Mouse (Mus musculus) frontal cortex, postnatal 14 days (tissue): ENCODE data around the gene Lyz1.
"Not testable (repeated sequence)": the region's sequence is repeated elsewhere in the genome, so short reads cannot be mapped to it uniquely, and the experiment has no call there.

Source experiments
- DNase-seq, 2 experiments: peaks; one replicate each; pipeline ENCODE4 v3.0.0; 2022; ENCODE audit warnings: low spot score in 2 of 2

Lyz1 gene

DNA sequence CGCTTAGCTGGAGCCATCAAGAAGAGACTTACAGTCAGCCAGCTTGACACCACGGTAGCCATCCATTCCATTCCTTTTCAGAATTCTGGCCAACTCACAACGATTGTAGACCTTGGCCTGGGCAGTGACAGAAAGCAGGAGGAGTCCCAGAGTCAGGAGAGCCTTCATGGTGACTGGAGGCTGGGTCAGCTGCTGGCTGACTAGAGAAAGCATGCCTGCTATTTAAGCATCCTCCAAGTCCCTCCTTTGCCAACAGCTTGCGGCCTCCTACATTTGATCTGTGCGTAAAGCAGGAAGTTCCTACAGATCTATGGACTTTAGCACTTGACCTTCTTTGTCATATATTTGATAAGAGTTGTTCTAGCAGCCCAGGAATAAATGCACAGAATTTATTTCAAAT is at the start of gene Lyz1:
Lyz1 (minus strand) TSS at position 198 of the 400 bp plus-strand sequence.
- DNase-seq = no peak

DNA sequence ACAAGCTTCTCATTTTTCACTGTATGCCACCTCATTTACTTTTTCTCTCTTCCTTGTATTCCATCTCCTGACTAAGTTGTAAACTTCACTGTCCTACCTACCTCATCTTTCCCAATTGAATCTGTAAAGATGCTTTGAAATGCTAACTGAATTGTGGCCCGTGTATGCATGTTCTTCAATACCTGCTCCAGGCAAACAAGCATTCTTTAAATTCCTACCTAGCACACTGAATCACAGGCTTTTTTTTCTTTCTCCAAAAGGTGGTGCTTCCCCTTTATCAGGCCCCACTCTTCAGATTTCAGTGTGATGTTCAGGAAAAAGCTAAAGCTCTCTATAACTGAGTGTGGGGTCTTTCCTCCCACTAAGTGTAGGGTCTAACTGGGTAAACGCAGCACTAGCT is 49.7 kb upstream of the Lyz1 start:
- DNase-seq = no peak

DNA sequence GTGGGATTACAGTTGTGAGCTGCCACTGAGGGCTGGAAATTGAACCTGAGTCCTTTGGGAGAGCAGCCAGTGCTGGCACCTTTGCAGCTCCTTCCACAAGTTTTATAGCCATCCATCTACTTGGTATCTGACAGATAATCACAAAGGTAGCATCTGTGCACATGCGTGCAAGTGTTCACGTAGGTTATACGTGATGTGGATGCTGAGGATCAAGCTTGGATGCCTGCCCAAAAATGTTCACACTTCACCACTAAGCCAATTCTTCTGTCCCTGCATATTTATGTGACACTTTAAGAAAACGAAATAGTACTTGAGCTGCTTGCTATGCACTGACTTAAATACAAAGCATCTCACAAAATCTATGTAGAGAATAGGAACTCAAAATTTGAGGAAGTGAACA is 48.4 kb upstream of the Lyz1 start:
- no peak for DNase-seq

DNA sequence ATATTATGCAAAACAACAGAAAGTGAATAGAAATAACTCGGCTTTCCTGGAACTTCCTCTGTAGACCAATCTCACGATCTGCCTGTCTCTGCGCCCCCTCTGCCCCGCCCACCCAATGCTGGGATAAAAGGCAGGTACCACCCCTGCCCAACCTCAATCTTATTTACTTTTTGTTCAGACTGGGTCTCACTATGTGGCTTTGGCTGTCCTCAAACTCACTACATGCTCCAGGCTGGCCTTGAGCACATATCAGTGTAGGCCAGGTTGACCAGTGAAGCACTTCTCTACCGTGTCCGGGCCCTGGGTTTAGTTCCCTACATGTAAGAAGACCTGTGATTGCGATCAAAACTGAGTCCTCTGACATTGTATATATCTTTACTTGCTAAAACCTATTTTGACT is 46.6 kb upstream of the Lyz1 start:
- DNase-seq = no peak

DNA sequence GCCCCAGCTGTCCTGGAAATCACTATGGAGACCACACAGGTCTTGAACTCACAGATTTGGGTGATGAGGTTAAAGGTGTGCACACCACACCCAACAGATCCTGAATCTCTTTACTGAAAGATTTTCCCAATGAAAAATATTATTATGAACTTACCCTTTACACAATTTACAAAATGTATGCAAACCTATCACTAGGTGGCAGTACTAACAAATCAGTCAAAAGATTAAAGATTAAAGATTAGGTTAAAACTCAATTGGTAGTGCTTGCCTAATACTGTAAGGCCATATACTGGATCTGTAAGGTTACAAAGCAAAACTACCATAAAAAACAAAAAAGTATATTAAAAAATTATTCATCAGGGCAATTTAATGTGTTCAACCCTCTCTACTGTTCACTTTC is 45.3 kb upstream of the Lyz1 start:
- no peak for DNase-seq

DNA sequence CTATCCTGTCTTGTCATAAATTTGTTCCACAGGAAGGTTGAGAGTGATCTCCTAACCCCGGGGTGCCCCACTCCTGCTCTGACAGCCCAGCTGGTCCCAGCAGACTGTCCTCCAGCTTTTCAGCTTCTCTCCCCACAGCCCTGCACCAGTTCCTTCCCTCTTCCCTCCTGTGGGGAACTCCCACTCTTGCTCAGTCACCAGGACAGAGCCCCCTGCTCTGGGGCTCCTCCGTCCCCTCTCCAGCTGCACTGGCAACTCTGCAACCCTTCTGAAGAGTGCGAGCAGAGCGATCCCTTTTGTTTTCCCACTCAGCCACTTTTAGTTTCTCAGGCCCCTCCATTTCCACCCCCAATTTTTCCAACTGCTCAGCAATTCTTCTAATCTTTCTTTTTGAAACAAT is 43.0 kb upstream of the Lyz1 start:
- no peak for DNase-seq

DNA sequence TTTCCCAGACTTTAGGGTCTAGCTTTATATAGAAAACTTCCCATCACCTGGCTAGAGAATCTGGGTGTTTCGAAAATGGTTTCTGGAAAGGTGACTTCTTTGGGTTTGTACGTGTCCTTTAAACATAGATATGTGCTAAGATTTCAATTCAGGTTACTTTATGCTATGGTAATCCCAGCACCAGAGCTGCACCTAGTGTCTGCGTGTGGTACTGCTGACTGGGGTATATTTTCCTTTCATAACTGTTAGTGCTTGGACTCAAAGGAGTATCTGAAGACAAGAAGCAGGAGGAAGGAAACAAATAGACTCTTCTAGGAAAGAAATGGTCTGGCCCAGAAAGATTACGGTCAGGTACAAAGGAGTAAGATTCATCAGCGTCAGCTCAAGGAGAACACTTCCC is 37.9 kb upstream of the Lyz1 start:
- no peak for DNase-seq

DNA sequence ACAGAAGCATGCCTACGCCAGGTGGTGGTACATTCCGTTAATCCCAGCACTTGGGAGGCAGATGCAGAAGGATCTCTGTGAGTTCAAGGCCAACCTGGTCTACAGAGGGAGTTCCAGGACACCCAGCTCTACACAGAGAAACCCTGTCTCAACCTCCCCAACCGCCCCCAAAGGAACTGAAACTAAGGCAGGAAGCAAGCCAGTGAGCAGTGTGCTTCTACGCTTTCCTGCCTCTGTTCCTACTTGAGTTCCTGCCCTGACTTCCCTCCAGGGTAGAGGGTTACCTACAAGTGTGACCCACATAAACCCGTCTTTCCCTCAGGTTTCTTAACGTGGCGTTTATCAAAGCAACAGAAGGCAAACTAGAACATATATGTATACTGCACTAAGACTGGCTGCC is 31.1 kb upstream of the Lyz1 start:
- DNase-seq = no peak

DNA sequence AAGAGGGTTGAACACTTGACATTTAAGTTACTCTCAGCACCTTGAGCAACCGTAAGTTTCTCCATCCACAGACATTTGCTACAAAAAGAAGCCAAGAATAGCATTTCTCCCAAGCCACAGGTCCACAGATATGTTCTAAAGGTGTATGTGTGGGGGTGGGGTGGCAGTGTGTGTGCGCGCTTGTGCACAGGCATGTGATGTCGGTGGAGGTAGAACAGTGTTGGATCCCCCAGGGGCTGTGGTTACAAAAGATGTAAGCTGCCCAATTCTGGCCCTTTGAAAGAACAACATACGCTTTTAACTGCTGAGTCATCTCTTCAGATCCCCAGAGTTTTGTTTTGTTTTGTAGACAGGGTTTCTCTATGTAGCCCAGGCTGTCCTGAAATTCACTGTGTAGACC is 30.0 kb upstream of the Lyz1 start:
- DNase-seq = no peak

DNA sequence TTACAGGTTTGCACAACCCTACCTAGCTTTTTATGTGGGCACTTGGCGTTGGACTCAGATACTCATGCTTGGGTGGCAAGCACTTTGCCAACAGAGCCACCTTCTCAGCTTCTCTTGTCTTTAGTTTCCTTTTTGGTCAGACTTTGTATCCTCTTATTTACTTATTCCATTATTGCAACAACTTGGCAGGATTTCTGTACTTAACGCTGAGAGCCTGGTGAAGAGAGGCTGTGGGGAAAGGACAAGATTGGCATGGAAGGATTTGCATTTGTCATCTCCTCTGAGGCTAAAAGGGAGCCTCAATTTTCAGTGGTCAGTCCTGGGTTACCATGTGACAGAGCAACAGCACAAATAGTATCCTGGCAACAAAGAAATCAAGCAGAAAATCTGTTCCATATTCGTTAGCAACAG is 27.9 kb upstream of the Lyz1 start:
- DNase-seq = no peak

DNA sequence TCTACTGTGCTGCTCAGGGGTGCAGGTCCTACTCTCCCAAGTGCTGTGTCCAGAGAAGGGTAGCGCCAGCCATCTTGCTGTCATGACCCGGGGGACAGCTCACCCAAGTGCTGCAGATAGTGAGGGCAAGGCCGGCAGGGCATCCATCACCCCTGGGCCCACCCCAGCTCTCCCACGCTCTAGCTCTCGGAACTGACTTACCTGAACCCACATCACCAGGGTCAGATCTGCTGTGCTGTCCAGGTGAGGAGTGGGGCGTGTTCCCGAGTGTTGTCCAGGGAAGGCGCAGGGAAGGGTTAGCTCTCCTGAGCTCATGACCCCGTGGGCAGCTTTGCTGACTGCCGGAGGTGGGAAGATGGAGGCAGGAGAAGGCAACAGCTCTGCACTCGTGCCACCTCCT is 23.7 kb upstream of the Lyz1 start:
- no peak for DNase-seq

DNA sequence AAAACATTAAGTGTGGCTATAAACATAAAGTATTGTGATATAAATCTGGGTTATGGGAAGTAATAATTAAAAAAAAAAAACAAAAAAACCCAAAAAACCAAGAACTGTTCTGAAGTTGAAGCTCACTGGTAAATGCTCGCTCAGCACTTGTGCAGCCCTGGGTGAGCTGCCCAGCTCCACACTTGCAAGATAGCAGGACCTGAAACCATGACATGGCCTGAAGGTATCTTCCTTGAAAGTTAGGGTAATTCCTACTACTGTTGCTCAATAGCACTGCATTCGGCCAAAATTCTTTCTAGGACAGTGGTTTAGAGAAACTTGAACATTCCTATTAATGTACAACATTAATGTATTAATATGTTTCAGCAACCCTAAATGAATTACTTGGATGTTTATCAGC is 20.5 kb upstream of the Lyz1 start:
- DNase-seq = no peak

DNA sequence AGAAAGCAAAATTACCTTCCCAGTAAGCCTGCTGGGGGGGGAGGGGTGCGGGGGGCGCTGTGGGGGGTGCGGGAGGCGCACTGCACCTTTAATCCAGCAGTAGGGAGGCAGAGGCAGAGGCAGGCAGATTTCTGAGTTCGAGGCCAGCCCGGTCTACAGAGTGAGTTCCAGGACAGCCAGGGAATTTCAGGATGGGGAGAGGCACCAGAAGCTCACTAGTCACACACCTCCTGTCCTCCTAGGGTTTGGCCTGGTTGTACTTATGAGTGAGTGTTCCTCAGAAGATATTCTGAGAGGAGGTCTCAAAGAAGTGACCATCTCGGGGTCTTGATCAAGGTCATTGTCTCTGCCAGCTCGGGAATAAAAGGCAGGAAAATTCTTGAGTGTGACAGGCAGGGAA is 19.5 kb upstream of the Lyz1 start:
- DNase-seq = no peak

DNA sequence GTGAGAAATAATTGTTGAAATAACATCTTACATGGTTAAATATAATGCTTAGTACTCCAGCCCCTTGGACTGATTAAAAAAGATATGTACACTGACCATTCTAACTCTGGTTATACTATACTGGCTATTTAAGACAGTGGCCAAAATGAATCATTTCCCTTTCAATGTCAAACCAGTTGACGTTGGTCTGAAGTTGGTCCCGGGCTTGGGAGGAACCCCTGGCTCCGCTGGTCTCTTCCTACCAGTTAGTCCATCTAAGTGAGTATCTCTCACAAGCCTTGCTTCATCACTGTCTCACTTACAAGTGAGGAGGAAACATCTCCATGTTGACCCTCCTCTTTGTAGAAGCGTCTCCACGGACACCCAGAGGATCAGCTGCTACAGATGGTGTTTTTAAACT is 11.7 kb upstream of the Lyz1 start:
- DNase-seq = no peak

DNA sequence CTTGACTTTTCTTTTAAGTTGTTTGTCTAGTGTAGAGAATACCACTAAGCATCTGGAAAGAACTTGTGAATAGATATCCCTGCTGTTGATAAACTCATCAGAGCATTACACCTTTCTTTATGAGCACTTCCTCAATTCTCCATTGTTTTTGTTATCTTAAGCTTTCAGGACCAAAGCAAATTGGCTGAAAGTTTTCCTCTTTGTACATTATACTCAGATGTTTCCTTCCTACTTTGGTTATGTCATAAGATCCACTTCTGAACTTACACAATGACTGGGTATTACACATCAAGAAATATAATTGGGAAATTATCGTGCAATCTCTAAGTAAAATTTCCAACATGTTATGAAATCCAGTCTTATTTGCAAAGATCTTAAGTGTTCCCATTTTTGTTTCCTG is 9.0 kb upstream of the Lyz1 start:
- DNase-seq = no peak

DNA sequence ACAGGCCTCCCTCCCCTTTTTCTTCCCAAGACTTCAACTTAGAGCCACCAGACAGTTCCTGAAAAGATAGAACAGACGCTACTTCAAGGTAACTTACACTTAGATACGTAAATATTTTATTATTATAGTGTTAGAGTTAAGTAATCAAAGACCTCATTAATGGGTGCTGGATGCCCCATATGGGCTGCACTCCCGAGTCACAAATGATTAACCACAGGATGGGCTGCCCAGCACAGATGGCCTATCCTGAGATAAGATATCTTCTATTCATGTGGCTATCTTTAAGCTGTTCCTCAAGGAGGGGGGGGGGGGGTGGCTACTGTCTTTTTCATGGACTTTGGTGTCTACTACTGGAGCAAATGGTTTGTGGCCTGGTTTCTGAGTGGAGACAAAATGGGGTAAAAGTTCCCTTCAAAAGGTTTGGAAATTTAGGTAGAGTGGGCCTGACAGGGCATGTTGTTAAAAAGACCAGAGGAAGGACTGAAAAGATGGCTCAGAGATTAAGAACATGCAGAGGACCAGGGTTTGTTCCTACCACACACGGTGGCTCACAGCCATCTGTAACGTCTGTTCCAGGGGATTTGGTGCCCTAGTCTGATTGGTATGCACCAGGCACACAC is 7.3 kb upstream of the Lyz1 start:
- no peak for DNase-seq

DNA sequence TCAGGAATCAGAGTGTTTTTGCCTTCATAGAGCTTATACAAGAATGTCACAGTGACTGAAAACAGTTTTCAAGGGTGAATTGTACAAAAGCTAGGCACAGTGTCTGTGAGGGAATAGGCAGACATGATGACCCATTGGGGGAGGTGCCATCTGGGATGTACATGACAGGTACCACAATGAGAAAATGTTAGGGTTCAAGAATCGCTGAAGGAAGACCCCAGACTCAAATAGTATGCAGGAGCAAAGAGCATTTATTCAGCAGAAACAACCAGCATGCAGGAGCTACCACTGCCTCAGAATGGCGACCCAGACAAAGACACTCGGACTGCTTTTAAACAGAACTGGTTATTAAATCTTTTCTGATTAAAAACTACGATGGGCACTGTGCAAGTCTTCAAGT is 6.4 kb upstream of the Lyz1 start:
- DNase-seq = no peak

DNA sequence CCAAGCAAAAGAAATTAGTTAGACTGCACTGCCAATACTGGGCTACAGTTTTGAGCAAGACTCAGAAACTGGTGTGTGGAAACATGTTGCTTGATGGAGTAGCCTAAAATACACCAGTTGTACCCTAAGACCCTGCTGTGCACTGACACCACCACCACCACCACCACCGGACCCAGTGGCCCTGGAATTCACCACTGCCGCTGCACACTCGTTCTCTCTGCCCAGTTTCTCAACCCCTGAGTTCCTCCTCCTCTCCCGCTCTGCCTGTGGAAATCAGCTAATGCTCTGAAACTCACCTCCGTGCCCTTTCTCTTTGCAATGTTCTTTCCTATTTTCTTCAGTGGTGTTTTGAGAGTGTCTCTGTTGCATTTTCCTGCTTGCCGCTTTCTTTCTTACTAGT is 5.7 kb upstream of the Lyz1 start:
- no peak for DNase-seq

DNA sequence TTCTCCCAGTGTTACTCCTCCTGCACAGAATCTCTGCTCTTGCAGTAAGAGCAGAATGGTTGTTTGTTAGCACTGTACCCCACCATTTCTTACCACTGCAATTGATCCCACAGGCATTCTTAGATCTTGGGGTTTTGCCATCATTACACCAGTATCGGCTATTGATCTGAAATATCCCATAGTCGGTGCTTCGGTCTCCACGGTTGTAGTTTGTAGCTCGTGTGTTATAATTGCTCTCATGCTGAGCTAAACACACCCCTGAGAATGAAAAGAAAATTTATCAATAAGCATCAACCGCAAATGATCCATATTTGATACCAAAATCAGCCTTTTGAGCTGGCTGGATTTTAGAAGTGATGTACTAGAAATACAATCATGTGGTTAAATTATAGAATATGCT is 1.7 kb downstream of the Lyz1 start:
- DNase-seq = not testable (repeated sequence)

DNA sequence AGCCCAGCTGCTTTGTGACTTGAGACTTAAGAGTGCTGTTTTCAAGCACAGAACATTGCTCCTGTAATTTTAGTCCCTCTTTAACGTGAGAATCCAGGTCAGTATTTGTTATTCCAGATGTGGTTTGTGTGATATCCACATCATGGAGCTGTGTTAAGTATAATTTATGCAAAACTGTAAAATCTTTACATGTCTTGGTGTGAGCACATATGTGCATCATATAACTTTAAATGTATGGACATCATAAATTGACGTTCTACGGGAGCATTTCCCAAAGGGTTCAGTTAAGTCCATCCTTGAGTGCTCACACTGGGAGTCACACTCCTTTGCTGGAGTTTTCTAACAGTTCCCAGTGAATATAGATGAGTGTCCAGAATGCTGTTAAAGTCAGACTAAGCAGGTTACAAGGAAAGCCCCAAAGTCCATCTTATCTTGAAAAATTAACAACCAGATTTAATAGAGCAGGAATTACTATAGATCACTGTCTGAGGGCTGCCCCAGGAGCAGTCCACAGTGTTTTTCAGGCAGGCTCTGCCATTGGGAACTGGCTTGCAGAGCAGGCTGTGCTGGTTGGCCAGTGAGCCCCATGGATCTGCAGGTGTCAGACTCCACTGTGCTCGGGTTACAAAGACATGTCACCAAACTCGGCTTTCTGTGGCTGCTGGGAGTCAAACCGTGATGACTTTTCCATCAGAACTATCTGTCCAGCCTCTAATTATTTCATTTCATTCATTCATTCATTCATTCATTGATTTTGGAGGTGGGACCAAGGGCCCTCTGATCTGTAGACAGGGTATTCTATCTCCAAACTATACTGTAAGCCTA is 2.4 kb downstream of the Lyz1 start:
- DNase-seq = no peak

DNA sequence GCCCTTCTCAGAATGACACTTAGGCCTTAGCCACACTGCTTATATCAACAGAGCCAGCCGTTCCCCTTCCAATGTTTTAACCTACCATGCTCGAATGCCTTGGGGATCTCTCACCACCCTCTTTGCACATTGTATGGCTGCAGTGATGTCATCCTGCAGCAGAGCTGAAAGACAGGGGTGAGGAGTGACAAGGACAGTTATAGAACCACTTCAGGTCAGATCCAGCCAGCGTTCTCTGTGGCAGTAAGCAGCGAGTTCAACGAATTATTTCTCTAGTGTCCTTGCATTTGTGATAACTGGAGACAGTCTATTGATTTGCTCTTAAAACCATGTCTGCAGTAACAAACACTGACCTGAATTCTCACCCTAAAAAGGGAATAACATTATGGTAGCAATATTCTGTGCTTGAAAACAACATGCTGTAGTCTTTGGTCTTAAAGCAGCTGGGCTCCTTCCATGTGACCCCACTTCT is 3.6 kb downstream of the Lyz1 start:
- not testable (repeated sequence) for DNase-seq

DNA sequence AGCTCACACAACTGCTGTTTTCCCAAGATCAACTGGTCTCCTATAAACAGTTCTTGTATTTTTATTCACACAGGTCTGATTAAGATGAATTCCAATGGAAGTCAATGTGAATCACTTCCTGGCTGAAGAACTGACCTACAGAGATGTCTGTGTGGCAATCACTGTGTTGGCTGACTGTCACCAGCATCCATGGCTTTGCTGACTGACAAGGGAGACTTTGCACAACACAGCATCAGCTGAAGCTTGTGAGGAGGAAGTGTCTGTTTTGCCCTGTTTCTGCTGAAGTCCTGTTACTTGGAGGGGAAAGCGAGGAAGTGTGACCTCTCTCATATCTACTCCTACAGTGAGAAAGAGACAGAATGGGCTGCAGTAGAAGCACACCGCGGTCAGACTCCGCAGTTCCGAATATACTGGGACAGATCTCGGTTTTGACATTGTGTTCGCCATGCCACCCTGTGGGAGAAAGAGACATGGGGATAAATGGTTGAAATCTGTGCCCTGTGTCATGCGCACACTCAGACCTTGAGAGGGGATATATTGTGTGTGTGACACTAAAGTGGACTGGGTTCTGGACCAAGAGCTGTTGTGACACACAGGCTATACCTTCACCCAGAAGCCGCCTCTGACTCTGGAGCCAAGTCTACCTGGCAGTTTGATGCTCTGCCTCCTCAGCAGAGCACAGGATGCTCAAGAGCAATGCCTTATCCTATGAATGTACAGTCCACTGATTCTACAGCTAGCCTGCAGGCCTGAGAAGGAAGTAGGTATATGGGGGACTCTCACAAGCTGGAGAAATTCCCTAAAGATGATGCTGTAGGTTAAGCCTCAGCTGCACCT is 4.3 kb downstream of the Lyz1 start:
- DNase-seq = no peak
